Mouse (Mus musculus): Measurements from ENCODE around the gene Gpkow.

Gpkow gene

GRCm38 (mm10) chrX:7696954-7697381 lies at the start of gene Gpkow:
TSS of gene Gpkow (plus strand) at chrX:7697131.
- DNase-seq (ENCODE audit: low spot score): peak; percentile 84

GRCm38 (mm10) chrX:7648671-7649304 lies 48.1 kb upstream of the Gpkow start:
- peak; percentile 89 for DNase-seq (ENCODE audit: low spot score)

GRCm38 (mm10) chrX:7657221-7657639 lies 39.7 kb upstream of the Gpkow start, which contains the start of gene Prickle3:
TSS of gene Prickle3 (plus strand) at chrX:7657260.
- peak; percentile 15 for DNase-seq (ENCODE audit: low spot score)

DNA sequence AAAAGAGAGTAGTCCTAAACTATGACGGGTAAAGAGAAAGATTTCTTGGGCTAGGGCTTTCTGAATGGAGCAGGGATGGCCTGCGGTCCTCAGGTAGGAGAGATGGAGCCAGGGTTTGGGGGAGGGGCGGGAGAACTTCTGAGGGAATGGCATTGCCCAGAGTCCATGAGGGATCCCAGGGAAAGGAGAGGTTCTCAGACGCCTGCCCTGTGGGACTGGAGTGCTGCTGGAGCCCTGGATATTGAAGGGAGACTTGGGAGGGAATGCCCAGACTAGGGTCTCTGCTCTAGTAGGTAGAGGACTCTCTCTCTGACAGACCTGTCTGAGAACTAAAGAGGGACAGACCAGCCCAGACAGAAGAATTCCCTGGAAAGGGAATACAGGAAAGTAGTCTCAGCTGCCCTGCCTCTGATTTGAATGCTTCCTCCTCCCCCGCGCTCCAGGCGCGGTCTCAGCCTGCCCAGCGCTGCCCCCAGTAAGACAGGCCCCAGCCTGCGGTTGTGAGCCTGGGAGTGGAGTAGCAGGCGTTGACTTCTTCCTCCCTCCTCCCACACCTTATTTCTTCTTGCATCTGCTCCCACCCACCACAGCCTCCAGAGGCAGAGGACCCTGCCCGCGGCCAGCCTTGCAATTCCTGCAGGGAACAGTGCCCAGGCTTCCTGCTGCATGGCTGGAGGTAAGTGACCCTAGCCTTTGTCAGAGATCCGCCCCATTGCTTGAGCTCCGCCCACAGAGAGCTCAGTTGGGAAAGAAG lies 38.7 kb upstream of the Gpkow start:
- peak; percentile 56 for DNase-seq (ENCODE audit: low spot score)

GRCm38 (mm10) chrX:7658785-7659589 lies 37.9 kb upstream of the Gpkow start:
- DNase-seq (ENCODE audit: low spot score): no peak

GRCm38 (mm10) chrX:7661086-7661485 lies 35.8 kb upstream of the Gpkow start:
- no peak for DNase-seq (ENCODE audit: low spot score)

DNA sequence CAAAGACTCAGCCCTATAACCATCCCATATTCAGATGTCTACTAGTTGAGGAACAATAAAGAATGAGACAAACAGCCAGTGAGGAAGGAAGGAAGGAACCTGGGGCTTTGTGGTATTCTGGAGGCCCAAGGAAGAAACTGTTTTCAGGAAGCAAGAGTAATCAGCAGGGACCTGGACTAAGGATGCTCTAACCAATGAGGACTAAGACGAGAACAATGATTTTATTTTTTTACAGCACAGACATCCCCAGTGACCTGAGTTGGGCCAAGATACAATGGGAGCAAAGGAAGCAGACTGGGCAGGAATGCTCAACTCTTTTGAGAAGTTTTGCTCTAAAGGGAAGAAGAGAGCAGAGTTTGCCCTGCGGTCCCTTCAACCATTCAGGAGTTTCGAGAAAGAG lies 34.0 kb upstream of the Gpkow start:
- DNase-seq (ENCODE audit: low spot score): no peak

DNA sequence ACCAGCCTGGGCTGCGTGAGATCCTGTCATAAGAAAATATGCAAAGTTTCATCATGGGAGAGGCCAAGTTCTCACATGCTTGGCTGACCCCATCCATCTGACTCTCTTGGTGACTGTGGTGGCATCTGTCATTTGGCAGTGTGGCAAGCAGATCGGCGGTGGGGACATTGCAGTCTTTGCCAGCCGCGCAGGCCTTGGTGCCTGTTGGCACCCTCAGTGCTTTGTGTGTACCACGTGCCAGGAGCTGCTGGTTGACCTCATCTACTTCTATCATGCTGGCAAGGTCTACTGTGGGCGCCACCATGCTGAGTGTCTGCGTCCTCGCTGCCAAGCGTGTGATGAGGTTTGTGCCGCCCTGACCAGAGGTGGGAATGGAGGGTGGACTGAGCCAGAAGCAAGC lies 32.1 kb upstream of the Gpkow start:
- no peak for DNase-seq (ENCODE audit: low spot score)

DNA sequence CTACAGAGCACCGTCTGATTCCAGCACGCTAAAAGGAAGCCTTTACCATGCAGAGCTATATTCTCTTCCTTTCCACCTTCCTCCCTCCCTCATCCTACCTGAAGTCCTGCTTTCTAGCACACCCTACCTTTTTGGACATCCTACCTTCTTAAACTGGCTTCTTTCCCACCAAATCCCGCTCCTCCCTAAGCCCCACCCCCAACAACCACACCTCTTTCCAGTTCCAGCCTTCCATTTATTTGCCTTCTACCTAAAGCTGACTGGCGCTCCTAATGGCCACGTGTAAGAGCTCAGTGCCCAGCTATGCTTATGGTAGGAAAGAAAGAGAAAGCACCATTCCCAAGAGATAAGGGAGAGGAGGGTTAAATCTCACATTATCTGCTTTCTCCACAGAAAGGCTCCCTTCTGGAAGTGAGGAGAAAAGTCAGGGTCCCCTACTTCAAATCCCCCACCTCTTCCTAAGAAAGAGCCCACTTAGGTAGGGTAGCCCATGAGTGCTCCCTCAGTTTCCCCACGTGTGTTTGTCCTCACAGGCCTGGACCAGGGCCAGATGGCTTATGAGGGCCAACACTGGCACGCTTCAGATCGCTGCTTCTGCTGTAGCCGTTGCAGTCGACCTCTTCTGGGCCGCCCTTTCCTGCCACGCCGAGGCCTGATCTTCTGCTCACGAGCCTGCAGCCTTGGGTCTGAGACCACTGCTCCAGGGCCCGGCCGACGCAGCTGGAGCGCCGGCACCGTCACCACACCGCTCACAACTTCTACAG lies 31.0 kb upstream of the Gpkow start:
- no peak for DNase-seq (ENCODE audit: low spot score)

DNA sequence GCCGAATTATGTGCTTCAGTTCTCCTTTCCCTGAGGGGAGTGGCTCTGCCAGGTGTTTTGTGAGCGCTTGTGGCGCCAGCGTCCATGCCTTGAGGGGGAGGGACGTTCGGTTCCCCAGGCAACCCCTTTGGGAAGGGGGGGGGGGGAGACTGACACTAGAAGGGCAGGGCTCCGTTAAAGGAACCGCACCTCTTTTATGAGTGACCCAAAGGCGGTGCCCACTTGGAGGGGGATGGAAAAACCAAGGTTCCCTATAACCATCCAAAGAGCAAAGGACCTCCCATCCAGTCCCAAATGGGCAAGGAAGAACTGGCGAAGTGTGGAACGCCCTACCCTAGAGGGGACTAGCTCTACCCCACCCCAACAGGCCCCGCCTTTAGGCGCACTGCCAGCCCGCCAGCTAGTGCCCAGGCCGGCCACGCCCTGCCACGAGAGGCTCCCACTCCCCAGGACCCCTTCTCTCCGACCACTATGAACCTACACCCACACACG lies 26.5 kb upstream of the Gpkow start:
- peak; percentile 58 for DNase-seq (ENCODE audit: low spot score)

- peak; percentile 59 for DNase-seq (ENCODE audit: low spot score)
These were observed 25.9 kb upstream of the Gpkow start, which contains the start of gene Plp2 for GRCm38 (mm10) chrX:7670921-7671623. TSS of gene Plp2 (minus strand) at chrX:7671390.

- DNase-seq (ENCODE audit: low spot score): no peak
These were observed 24.2 kb upstream of the Gpkow start for GRCm38 (mm10) chrX:7672739-7673138.

DNA sequence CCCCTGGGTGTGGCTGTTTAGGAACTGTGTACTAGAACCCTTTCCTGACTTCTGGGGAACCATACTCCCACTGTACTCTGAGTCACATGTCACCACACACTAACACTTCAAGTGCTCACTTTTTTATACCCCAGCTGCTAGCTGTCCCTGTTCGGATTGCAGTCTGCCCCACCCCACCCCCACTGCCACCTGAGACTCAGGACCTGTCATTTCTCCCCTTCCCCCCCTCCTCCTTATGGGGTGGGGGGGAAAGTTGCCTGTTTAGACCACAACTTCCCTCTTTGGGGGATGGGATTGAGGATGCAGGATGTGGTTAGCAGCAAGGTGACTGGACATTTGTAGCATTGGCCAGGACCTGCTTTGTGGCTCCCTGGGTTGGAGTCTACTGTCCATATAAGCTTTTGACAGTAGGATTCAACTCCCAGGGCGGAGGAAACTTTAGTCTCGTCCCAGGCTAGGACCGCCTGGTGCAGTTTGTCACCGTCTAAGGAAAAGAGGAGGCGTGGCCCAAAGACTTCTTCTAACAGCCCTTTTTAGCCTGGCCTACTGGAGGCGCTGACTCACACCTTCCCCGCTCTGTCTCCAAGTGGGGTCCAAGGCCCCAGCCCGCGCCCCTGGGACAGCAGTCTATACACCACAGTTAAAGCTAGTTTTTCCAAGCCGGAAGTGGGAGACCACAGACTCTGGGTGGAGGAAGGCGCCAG lies 23.2 kb upstream of the Gpkow start:
- DNase-seq (ENCODE audit: low spot score): peak; percentile 50

DNA sequence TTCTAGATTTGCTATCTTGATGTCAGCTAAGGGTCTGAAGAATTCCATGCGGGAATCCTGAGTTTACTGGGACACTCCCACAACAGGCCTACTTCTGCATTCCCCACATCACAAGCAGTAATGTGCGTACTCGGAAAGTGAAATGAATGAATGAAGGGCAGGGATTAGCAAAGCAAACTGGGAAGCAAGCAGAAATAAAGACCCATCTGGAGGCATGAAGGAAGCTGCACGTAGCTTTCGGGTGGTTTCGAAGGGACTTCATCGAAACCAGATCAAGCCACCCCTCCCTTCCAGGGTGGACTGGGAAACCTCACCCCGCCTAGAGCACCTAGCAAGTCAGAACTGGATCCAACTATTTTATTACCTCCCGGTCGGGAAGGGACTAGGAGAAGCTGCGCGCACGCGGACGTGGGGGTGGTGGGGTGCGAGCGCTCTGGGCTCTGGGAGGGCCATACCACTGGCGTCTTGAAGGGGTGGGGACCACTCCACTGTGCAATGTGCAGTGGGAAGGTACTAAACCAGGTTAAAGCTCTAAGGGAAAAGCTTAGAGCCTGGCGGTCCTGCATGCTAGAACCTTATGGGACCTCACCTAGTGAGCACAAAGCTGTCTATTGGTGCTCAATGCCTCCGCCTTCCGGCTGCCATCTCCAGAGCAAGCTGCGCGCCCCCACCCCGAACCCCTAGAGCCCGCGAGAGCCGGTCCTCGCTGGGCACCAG lies 22.5 kb upstream of the Gpkow start:
- peak; percentile 21 for DNase-seq (ENCODE audit: low spot score)

- no peak for DNase-seq (ENCODE audit: low spot score)
These were observed 21.9 kb upstream of the Gpkow start for GRCm38 (mm10) chrX:7675001-7675380.

GRCm38 (mm10) chrX:7678986-7679385 lies 17.9 kb upstream of the Gpkow start:
- no peak for DNase-seq (ENCODE audit: low spot score)

- peak; percentile 86 for DNase-seq (ENCODE audit: low spot score)
These were observed 17.4 kb upstream of the Gpkow start for GRCm38 (mm10) chrX:7679405-7680056.

GRCm38 (mm10) chrX:7680057-7680412 lies 16.9 kb upstream of the Gpkow start:
- DNase-seq (ENCODE audit: low spot score): no peak

GRCm38 (mm10) chrX:7680864-7681263 lies 16.1 kb upstream of the Gpkow start, which contains the start of gene Magix:
TSS of gene Magix (minus strand) at chrX:7681251.
- no peak for DNase-seq (ENCODE audit: low spot score)

Measured in yolk sac, embryonic 10.5 days (tissue).